Mouse (Mus musculus) kidney, adult 18-20 months (tissue): ENCODE measurements at regions not wholly inside any gene's neighbourhood (a gene's known extent, or its start where the extent isn't known, plus 50 kb on each side); places are given as distances from the start of the nearest gene placed in this dataset.

Source experiments
- DNase-seq: peaks from one replicate; pipeline ENCODE4 v3.0.0; 2021

- DNase-seq: peak; percentile 3
These were observed 57.5 kb upstream of the Etaa1 start for GRCm38 (mm10) chr11:18011101-18011733.

GRCm38 (mm10) chr11:18008140-18008539 lies 54.5 kb upstream of the Etaa1 start:
- DNase-seq: no peak
